In the genomic region with DNA sequence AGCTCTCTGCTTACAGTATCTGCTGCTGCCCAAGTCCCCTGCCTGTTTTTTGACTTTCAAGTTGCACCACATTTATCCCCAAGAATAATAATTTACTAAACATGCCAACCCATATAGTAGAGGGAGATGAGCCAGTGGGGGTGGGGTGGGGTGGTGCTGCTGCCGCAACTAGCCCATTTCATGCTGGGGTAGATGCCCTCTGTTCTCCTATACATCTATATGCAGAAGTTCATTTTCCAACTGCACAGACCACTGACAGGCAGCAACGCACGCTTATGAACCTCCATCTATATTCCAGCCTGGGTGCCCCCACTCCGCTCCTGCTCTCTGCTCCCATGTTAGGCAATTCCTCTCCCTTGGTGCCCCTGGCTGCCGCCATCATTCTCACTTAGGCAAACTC, we compare ENCODE assay signal across 19 mouse cellular contexts.
DNase-seq lines count a peak whose midpoint lies in the region; ATAC-seq and TF ChIP-seq lines count a peak whose summit lies in the region.
"Had no signal": no experiment of that assay in that cellular context is flagged by ENCODE, and none has a peak within 500 bp of the region (broad histone marks: within the 10 kb centered on the region; RNA-seq: fewer than 3 reads in every experiment).

No protein-coding gene starts in this region.

- TF ChIP-seq CTCF in heart, postnatal 0 days (IDR thresholded peaks at IDR 0.05; ENCODE audit: low read depth) = no peak
- no peak for TF ChIP-seq CTCF in thymus, adult 2 months (IDR thresholded peaks at IDR 0.05; ENCODE audit: borderline replicate concordance, control insufficient read depth, extremely low read depth, insufficient read depth, low read length, poor library complexity)

- ATAC-seq in heart, postnatal 0 days (ENCODE audit: insufficient read depth, low read depth) = no peak
- ATAC-seq in midbrain, embryonic 11.5 days (ENCODE audit: low FRiP score) = no peak

- no peak for DNase-seq in heart, postnatal 0 days (ENCODE audit: low spot score)
- DNase-seq in heart, adult 18-20 months = no peak
- no peak for DNase-seq in midbrain, embryonic 10.5 days (ENCODE audit: low spot score)
- no peak for DNase-seq in midbrain, embryonic 11.5 days (ENCODE audit: low spot score, missing footprints)
- DNase-seq in thymus, adult 2 months = no peak
- DNase-seq in thymus, postnatal 0 days (ENCODE audit: low spot score) = no peak
- DNase-seq in adrenal gland, postnatal 10 days = no peak
- DNase-seq: adrenal gland, postnatal 14 days; cerebellum, adult 18-20 months; cerebellum, adult 9-11 months; cerebellum, postnatal 36 days; gastrocnemius, adult 2 months; gastrocnemius, postnatal 25 days; heart, postnatal 10 days; heart, postnatal 4 days had no signal

- WGBS in heart, postnatal 0 days = 97% methylated on average over 5 of the region's 5 CpGs
- 95% methylated on average over 5 of the region's 5 CpGs for WGBS in midbrain, embryonic 10.5 days
- 95% methylated on average over 5 of the region's 5 CpGs for WGBS in midbrain, embryonic 11.5 days
- WGBS in thymus, adult 2 months = 93% methylated on average over 5 of the region's 5 CpGs

- no peak overlapping the region for H3K9ac ChIP-seq in heart, postnatal 0 days (replicated peaks; ENCODE audit: low read depth, low read length)
- H3K9ac ChIP-seq in midbrain, embryonic 11.5 days (ENCODE audit: low read length) = no peak overlapping the region
- H3K9ac ChIP-seq: embryonic facial prominence, embryonic 13.5 days; forebrain, embryonic 12.5 days; heart, embryonic 13.5 days; hindbrain, embryonic 15.5 days had no signal

- no peak overlapping the region for H3K4me2 ChIP-seq in heart, postnatal 0 days (ENCODE audit: low read depth, low read length)
- no peak overlapping the region for H3K4me2 ChIP-seq in midbrain, embryonic 11.5 days
- H3K4me2 ChIP-seq: embryonic facial prominence, embryonic 13.5 days; forebrain, embryonic 12.5 days; heart, embryonic 13.5 days; hindbrain, embryonic 15.5 days had no signal

- H3K27ac ChIP-seq in heart, postnatal 0 days (ENCODE audit: low read depth) = no peak overlapping the region; the same call in 1 of the 2 replicates
- 0 out of 2 replicates have a peak overlapping the region, but pooled peaks have one; percentile 28 for H3K27ac ChIP-seq in midbrain, embryonic 10.5 days (replicated peaks)
- H3K27ac ChIP-seq in midbrain, embryonic 11.5 days (ENCODE audit: low read depth, low read length) = no peak overlapping the region
- H3K27ac ChIP-seq in thymus, adult 2 months (ENCODE audit: control insufficient read depth, insufficient read depth, low read length) = peak overlapping the region; percentile 99
- H3K27ac ChIP-seq: embryonic facial prominence, embryonic 13.5 days; forebrain, embryonic 12.5 days; gastrocnemius, adult 2 months; heart, embryonic 13.5 days; hindbrain, embryonic 15.5 days had no signal

- peak overlapping the region; percentile 17; the same call in 1 of the 2 replicates for H3K4me3 ChIP-seq in heart, postnatal 0 days (ENCODE audit: low read depth, low read length)
- no peak overlapping the region for H3K4me3 ChIP-seq in midbrain, embryonic 10.5 days
- H3K4me3 ChIP-seq in midbrain, embryonic 11.5 days (ENCODE audit: low read depth, low read length) = no peak overlapping the region
- H3K4me3 ChIP-seq in thymus, adult 2 months (ENCODE audit: control insufficient read depth, insufficient read depth, low read length) = peak overlapping the region; percentile 61
- H3K4me3 ChIP-seq: embryonic facial prominence, embryonic 13.5 days; forebrain, embryonic 12.5 days; gastrocnemius, adult 2 months; heart, embryonic 13.5 days; hindbrain, embryonic 15.5 days had no signal

- no peaks in the 10 kb centered on the region for H3K36me3 ChIP-seq in heart, postnatal 0 days (replicated peaks; ENCODE audit: control insufficient read depth, insufficient read depth, low read length)
- H3K36me3 ChIP-seq in midbrain, embryonic 10.5 days = peaks cover 12% of the 10 kb centered on the region; the same call in 1 of the 2 replicates
- H3K36me3 ChIP-seq in midbrain, embryonic 11.5 days (ENCODE audit: control insufficient read depth, insufficient read depth, low read length) = no peaks in the 10 kb centered on the region
- H3K36me3 ChIP-seq in thymus, adult 2 months (ENCODE audit: control insufficient read depth, insufficient read depth, low read length) = peaks cover 8% of the 10 kb centered on the region; the same call in 1 of the 2 replicates
- H3K36me3 ChIP-seq: forebrain, embryonic 12.5 days; heart, embryonic 13.5 days; hindbrain, embryonic 15.5 days had no signal

- peaks cover 34% of the 10 kb centered on the region for H3K4me1 ChIP-seq in heart, postnatal 0 days (ENCODE audit: control insufficient read depth, insufficient read depth)
- peaks cover 32% of the 10 kb centered on the region for H3K4me1 ChIP-seq in midbrain, embryonic 10.5 days
- H3K4me1 ChIP-seq in midbrain, embryonic 11.5 days (ENCODE audit: control insufficient read depth, insufficient read depth, low read length) = 0 out of 2 replicates have a peak, but pooled peaks cover 5% of the 10 kb centered on the region
- H3K4me1 ChIP-seq in thymus, adult 2 months (replicated peaks; ENCODE audit: control insufficient read depth, insufficient read depth, low read length) = peaks cover 55% of the 10 kb centered on the region
- H3K4me1 ChIP-seq: embryonic facial prominence, embryonic 13.5 days had no signal

- H3K27me3 ChIP-seq in heart, postnatal 0 days (ENCODE audit: control insufficient read depth, insufficient read depth, low read length) = no peaks in the 10 kb centered on the region
- no peaks in the 10 kb centered on the region for H3K27me3 ChIP-seq in midbrain, embryonic 10.5 days (ENCODE audit: low read depth, poor library complexity, severe bottlenecking)
- no peaks in the 10 kb centered on the region for H3K27me3 ChIP-seq in midbrain, embryonic 11.5 days (ENCODE audit: control insufficient read depth, insufficient read depth, low read length)
- H3K27me3 ChIP-seq in thymus, adult 2 months (ENCODE audit: control insufficient read depth, insufficient read depth, low read length) = no peaks in the 10 kb centered on the region
- H3K27me3 ChIP-seq: embryonic facial prominence, embryonic 13.5 days; forebrain, embryonic 12.5 days; heart, embryonic 13.5 days; hindbrain, embryonic 15.5 days had no signal

- no peak for TF ChIP-seq POLR2A in thymus, adult 2 months (IDR thresholded peaks at IDR 0.05; ENCODE audit: control insufficient read depth, extremely low read depth, insufficient read depth, low read length, poor library complexity)

- TF ChIP-seq EP300 in heart, postnatal 0 days (IDR thresholded peaks at IDR 0.05; ENCODE audit: low read depth) = no peak

- no peaks in the 10 kb centered on the region for H3K9me3 ChIP-seq in heart, postnatal 0 days (replicated peaks; ENCODE audit: control insufficient read depth, low read length)
- H3K9me3 ChIP-seq in midbrain, embryonic 10.5 days (replicated peaks) = no peaks in the 10 kb centered on the region
- no peaks in the 10 kb centered on the region for H3K9me3 ChIP-seq in midbrain, embryonic 11.5 days (ENCODE audit: control insufficient read depth, low read length)
- H3K9me3 ChIP-seq: embryonic facial prominence, embryonic 13.5 days; forebrain, embryonic 12.5 days; heart, embryonic 13.5 days; hindbrain, embryonic 15.5 days had no signal

Comparison
In these comparisons a context has a peak if more than half of its experiments do, and no peak if none do; other contexts are left out.
1. H3K27ac ChIP-seq: peak in midbrain, embryonic 10.5 days (single experiment) and thymus, adult 2 months (single experiment); none in heart, postnatal 0 days (single experiment) and midbrain, embryonic 11.5 days (single experiment).
2. H3K4me3 ChIP-seq: peak in heart, postnatal 0 days (single experiment) and thymus, adult 2 months (single experiment); none in midbrain, embryonic 10.5 days (single experiment) and midbrain, embryonic 11.5 days (single experiment).